Mouse (Mus musculus): ENCODE results near the gene Alkbh1. TPM values are rescaled to one million over a fixed set of nuclear protein-coding genes. Genes with fewer than 3 reads are reported as not detected.

The Alkbh1 gene
- total and polyA plus RNA-seq, 3 experiments: 41.4 to 48.9 TPM; not detected in 1

GRCm38 (mm10) chr12:87471964-87472786 lies 28.4 kb upstream of the Alkbh1 start, which contains the start of gene Snw1 (continued):
- no peak for TF ChIP-seq BHLHE40 (IDR thresholded peaks at IDR 0.05; ENCODE audit: borderline replicate concordance, low read depth, low read length)
- TF ChIP-seq ZNF384 (IDR thresholded peaks at IDR 0.05; ENCODE audit: low read depth, low read length): no peak
- TF ChIP-seq JUND (IDR thresholded peaks at IDR 0.05; ENCODE audit: low read depth, low read length): no peak
- TF ChIP-seq RCOR1 (IDR thresholded peaks at IDR 0.05; ENCODE audit: low read depth, low read length): no peak

DNA sequence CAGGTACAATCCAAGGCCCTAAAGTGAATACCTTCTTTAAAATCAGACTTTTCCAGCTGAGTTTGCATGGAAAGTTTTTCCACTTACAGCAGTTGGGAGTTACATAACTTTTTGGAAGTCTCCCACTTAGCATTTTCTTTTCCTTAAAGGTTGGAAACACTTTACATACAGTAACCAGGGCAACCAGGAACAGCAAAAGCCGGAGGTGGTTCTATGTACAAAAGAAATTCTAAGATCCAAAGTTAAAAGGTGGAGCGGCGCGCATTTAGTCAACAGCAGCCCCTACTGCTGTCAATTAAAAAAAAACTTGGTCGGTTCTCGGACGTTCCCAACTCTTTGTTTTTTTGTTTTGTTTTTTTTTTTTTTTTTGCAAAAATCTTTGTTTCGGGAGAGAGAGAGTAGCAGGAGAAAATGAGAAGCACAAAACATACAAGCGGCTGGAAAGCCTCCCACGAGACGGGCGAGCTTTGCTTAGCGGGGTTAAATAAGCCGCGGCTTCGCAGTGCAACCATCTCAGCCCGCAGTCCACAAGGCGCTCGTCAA lies 27.7 kb upstream of the Alkbh1 start:
- peak; percentile 48 for DNase-seq (ENCODE audit: low read depth, low spot score)
- peaks cover 35% of the 10 kb centered on the region for H3K79me2 ChIP-seq (ENCODE audit: control insufficient read depth, insufficient read depth, low read length, poor library complexity)
- H3K27ac ChIP-seq (ENCODE audit: control insufficient read depth, low read depth, low read length): peak overlapping the region; percentile 82
- H3K9me3 ChIP-seq (replicated peaks; ENCODE audit: insufficient read depth, low read length): no peaks in the 10 kb centered on the region
- no peak for TF ChIP-seq ZKSCAN1 (IDR thresholded peaks at IDR 0.05; ENCODE audit: low read depth, low read length)
- no peak for TF ChIP-seq ZNF384 (IDR thresholded peaks at IDR 0.05; ENCODE audit: low read depth, low read length)
- TF ChIP-seq SMC3 (IDR thresholded peaks at IDR 0.05; ENCODE audit: low read depth, low read length): no peak; the same call in 1 of the 2 replicates
- TF ChIP-seq POLR2AphosphoS5 (IDR thresholded peaks at IDR 0.05; ENCODE audit: borderline replicate concordance, low read depth, low read length): no peak
- peak; percentile 41; the same call in 1 of the 2 replicates for TF ChIP-seq MYC (IDR thresholded peaks at IDR 0.05; ENCODE audit: low read depth, low read length)
- TF ChIP-seq GABPA (IDR thresholded peaks at IDR 0.05; ENCODE audit: low read depth, low read length): no peak
- TF ChIP-seq MEF2A (IDR thresholded peaks at IDR 0.05; ENCODE audit: extremely low read depth, insufficient replicate concordance, low read depth, low read length, poor library complexity, severe bottlenecking): no peak
- no peak for TF ChIP-seq USF2 (IDR thresholded peaks at IDR 0.05; ENCODE audit: borderline replicate concordance in 1 of 2, insufficient read depth in 1 of 2, low read depth in 1 of 2, low read length in 2 of 2)
- TF ChIP-seq ZC3H11A (IDR thresholded peaks at IDR 0.05; ENCODE audit: low read depth, low read length): no peak
- 0 out of 2 replicates have a peak, but pooled peaks have one; percentile 7 for TF ChIP-seq JUND (IDR thresholded peaks at IDR 0.05; ENCODE audit: low read depth, low read length)
- TF ChIP-seq CHD1 (IDR thresholded peaks at IDR 0.05; ENCODE audit: low read depth, low read length): peak; percentile 96
- no peak; the same call in 1 of the 2 replicates for TF ChIP-seq RAD21 (IDR thresholded peaks at IDR 0.05; ENCODE audit: low read depth, low read length)
- TF ChIP-seq ZMIZ1 (IDR thresholded peaks at IDR 0.05; ENCODE audit: low read depth, low read length): no peak
- no peak for TF ChIP-seq TAL1 (IDR thresholded peaks at IDR 0.05; ENCODE audit: low read length)
- no peak for TF ChIP-seq NRF1 (IDR thresholded peaks at IDR 0.05; ENCODE audit: insufficient read depth, low read depth, low read length, poor library complexity, severe bottlenecking)
- TF ChIP-seq GATA1 (IDR thresholded peaks at IDR 0.05; ENCODE audit: low read depth, low read length): no peak
- no peak for TF ChIP-seq NELFE (IDR thresholded peaks at IDR 0.05; ENCODE audit: low read depth, low read length)
- TF ChIP-seq KAT2A (conservative IDR thresholded peaks at IDR 0.05; ENCODE audit: low read depth, low read length): no peak
- no peak for TF ChIP-seq TBP (IDR thresholded peaks at IDR 0.05; ENCODE audit: low read depth, low read length)
- TF ChIP-seq E2F4 (IDR thresholded peaks at IDR 0.05; ENCODE audit: borderline replicate concordance, low read depth, low read length): no peak
- TF ChIP-seq UBTF (IDR thresholded peaks at IDR 0.05; ENCODE audit: borderline replicate concordance, insufficient read depth, low read depth, low read length): no peak
- no peak for TF ChIP-seq RCOR1 (IDR thresholded peaks at IDR 0.05; ENCODE audit: low read depth, low read length)
- TF ChIP-seq ELF1 (IDR thresholded peaks at IDR 0.05; ENCODE audit: low read depth, low read length): no peak
- no peak for TF ChIP-seq MAZ (IDR thresholded peaks at IDR 0.05; ENCODE audit: low read depth, low read length)
- peak; percentile 17; the same call in 1 of the 2 replicates for TF ChIP-seq MXI1 (IDR thresholded peaks at IDR 0.05; ENCODE audit: low read depth, low read length)
- TF ChIP-seq POLR2A (IDR thresholded peaks at IDR 0.05; ENCODE audit: control insufficient read depth in 1 of 2, insufficient read depth in 1 of 2, low read depth in 1 of 2, low read length in 2 of 2, poor library complexity in 1 of 2): no peak
- peak overlapping the region; percentile 68 to 93 for H3K4me3 ChIP-seq (ENCODE audit: control insufficient read depth in 1 of 2, insufficient read depth in 1 of 2, low read depth in 2 of 2, low read length in 2 of 2)
- H3K27me3 ChIP-seq (ENCODE audit: control insufficient read depth in 1 of 2, insufficient read depth in 2 of 2, low read length in 2 of 2): no peaks in the 10 kb centered on the region
- peaks cover 15 to 23% of the 10 kb centered on the region in 2 experiments for H3K36me3 ChIP-seq (ENCODE audit: control insufficient read depth in 1 of 2, insufficient read depth in 2 of 2, low read length in 2 of 2)
- H3K4me1 ChIP-seq (ENCODE audit: control insufficient read depth in 1 of 2, insufficient read depth in 2 of 2, low read length in 2 of 2): peaks cover 0 to 7% of the 10 kb centered on the region in 2 experiments; a peak in 2 of 4 replicates
- peak overlapping the region; percentile 96 for H3K9ac ChIP-seq (ENCODE audit: control insufficient read depth, low read depth, low read length, poor library complexity, severe bottlenecking)
